Mouse (Mus musculus) neural tube, embryonic 13.5 days (tissue): ENCODE measurements around the gene Crygn. TPM values are rescaled to one million over a fixed set of nuclear protein-coding genes. Genes with fewer than 3 reads are reported as not detected.

Source experiments
- ATAC-seq: fragments of 200-750 bp; cut with Nextera tagmentation; 2 replicates; pipeline ENCODE4 v1.8.0; 2017; ENCODE audit warnings: low read depth, mild to moderate bottlenecking, moderate TSS enrichment, moderate library complexity
- H3K27ac ChIP-seq: fragments of 300-500 bp; sonication (generic); replicated peaks from 2 replicates; pipeline ENCODE4 v1.5.1; 2015; ENCODE audit warnings: moderate library complexity, mild to moderate bottlenecking, inconsistent platforms
- H3K27me3 ChIP-seq: fragments of 300-500 bp; sonication (generic); 2 replicates; pipeline ENCODE4 v1.6.1; 2015; ENCODE audit warnings: mild to moderate bottlenecking, inconsistent platforms
- H3K36me3 ChIP-seq: fragments of 300-500 bp; sonication (generic); 2 replicates; pipeline ENCODE4 v1.6.1; 2015; ENCODE audit warnings: mild to moderate bottlenecking, inconsistent platforms
- H3K4me1 ChIP-seq: fragments of 300-500 bp; sonication (generic); replicated peaks from 2 replicates; pipeline ENCODE4 v1.6.1; 2015; ENCODE audit warnings: inconsistent platforms
- H3K4me2 ChIP-seq: fragments of 300-500 bp; sonication (generic); 2 replicates; pipeline ENCODE4 v1.6.1; 2015; ENCODE audit warnings: inconsistent platforms, mild to moderate bottlenecking, moderate library complexity
- H3K4me3 ChIP-seq: fragments of 300-500 bp; sonication (generic); 2 replicates; pipeline ENCODE4 v1.5.1; 2015; ENCODE audit warnings: mild to moderate bottlenecking, inconsistent platforms
- H3K9ac ChIP-seq: fragments of 300-500 bp; sonication (generic); 2 replicates; pipeline ENCODE4 v1.6.1; 2015; ENCODE audit warnings: moderate library complexity, mild to moderate bottlenecking, inconsistent platforms
- H3K9me3 ChIP-seq: fragments of 300-500 bp; sonication (generic); 2 replicates; pipeline ENCODE4 v1.6.1; 2016; ENCODE audit warnings: inconsistent platforms
- WGBS: fragments of 180-500 bp; shearing (Covaris S2); methylation state at CpG from one replicate; pipeline ENCODE4 v1.1.7; 2015; 5-methylcytosine and 5-hydroxymethylcytosine counted together
- polyA plus RNA-seq: library from polyadenylated mRNA; unstranded; fragments of >200 nt; fragmentation: Nextera tagmentation; extraction: Ambion mirVana; gene quantifications from 2 replicates; pipeline ENCODE4 v1.2.1, GENCODE M21; 2015

Gene Crygn
- 1.5 TPM in 1 of 2 replicates, not detected in the other for polyA plus RNA-seq

DNA sequence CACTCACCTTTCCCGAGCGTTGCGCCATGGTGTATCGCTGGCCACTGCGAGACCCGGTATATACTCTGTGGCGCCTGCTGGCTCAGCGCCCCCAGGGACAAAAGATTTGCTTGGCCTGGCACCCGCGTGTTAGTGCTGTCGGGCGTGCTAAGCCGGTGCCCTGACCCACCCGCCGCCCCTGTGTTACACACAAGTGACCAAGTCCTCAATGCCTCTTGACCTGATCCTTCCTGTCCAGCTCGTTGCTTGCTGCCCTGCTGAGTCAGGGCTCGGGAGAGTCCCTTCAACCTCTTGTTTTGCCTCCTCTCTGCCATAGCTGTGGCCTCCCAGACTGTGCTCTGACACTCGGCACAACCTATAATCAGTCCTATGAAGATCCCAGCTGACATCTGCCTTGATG, at the start of gene Crygn:
Gene Crygn, minus strand, starts transcription at position 193 of the 400 bp plus-strand sequence.
- Histone ChIP-seq H3K4me2 (no peak within 1 kb of the TSS), H3K4me1 (no peaks in the 10 kb centered on the region), H3K4me3 (no peak within 1 kb of the TSS), H3K9ac (no peak within 1 kb of the TSS), H3K9me3 (no peaks in the 10 kb centered on the region), H3K27ac (no peak within 1 kb of the TSS), H3K27me3 (no peaks in the 10 kb centered on the region), H3K36me3 (no peaks in the 10 kb centered on the region)
- WGBS = 39% methylated on average over 18 of the region's 18 CpGs
- no peak for ATAC-seq

DNA sequence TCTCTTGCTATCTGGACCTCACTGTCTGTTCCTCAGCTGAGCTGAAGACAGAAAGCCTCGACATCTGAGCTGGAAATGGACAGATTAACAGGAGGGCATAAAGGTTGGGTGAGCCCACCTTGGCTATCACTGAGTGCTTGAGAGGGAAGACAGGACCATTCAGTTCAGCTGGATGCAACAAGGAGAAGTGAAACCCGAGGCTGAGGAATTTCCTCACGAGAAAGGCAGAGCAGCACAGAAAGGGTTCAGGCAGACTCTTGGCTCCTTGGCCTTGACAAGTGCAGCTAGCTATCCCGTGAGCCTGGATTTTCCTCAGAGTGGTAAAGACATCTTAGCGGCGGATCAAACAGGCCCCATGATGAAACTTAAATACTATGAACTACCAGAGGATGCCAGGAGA, 47.4 kb upstream of the Crygn start:
- Histone ChIP-seq H3K4me3 (no peak overlapping the region), H3K27me3 (no peaks in the 10 kb centered on the region), H3K9me3 (no peaks in the 10 kb centered on the region), H3K36me3 (peaks cover 64% of the 10 kb centered on the region), H3K4me1 (no peaks in the 10 kb centered on the region), H3K4me2 (no peak overlapping the region), H3K27ac (no peak overlapping the region), H3K9ac (no peak overlapping the region)
- WGBS = 86% methylated on average over 6 of the region's 6 CpGs
- ATAC-seq = no peak

- Histone ChIP-seq H3K27ac (no peak overlapping the region), H3K36me3 (peaks cover 63% of the 10 kb centered on the region), H3K4me2 (no peak overlapping the region), H3K27me3 (no peaks in the 10 kb centered on the region), H3K9ac (no peak overlapping the region), H3K9me3 (no peaks in the 10 kb centered on the region), H3K4me3 (no peak overlapping the region), H3K4me1 (no peaks in the 10 kb centered on the region)
- ATAC-seq = no peak
- WGBS = 91% methylated on average over 8 of the region's 8 CpGs
These were observed 46.9 kb upstream of the Crygn start for GRCm38 (mm10) chr5:24804661-24805060.

DNA sequence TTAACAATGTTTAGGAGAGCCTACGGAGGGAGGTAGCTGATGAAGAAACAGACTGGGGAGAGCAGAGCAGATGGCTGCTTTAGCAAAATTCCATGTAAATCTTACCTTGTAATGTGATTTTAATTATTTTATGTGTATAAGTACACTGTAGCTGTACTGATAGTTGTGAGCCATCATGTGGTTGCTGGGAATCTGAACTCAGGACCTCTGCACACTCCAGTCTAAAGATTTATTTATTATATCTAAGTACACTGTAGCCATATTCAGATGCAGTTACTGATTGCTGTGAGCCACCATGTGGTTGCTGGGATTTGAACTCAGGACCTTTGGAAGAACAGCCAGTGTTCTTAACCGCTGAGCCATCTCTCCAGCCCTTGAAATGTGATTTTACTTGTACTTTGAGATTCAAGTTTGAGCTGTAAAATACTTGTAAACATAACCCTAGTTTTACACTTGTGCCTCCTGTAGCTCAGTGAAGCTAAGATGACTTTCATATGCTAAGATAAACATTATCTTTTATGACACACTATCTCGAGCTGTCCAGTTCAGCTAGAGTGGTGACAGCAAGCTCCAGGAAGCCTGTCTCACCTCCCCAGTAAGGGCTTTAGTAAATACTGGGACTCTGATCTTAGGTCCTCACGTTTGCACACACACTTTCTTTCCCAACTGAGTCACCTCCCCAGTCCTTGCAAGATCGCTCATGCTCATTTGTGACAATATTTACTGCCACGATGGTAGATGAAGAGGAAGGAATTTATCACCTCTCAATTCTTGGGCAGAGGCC, 44.2 kb upstream of the Crygn start:
- H3K4me2 ChIP-seq = no peak overlapping the region
- H3K4me3 ChIP-seq = no peak overlapping the region
- ATAC-seq = no peak
- no peaks in the 10 kb centered on the region for H3K27me3 ChIP-seq
- WGBS = 71% methylated on average over 6 of the region's 6 CpGs
- no peaks in the 10 kb centered on the region for H3K9me3 ChIP-seq
- no peaks in the 10 kb centered on the region for H3K4me1 ChIP-seq
- H3K36me3 ChIP-seq = peaks cover 46% of the 10 kb centered on the region
- H3K9ac ChIP-seq = no peak overlapping the region
- no peak overlapping the region for H3K27ac ChIP-seq

- Histone ChIP-seq H3K4me1 (no peaks in the 10 kb centered on the region), H3K4me3 (no peak overlapping the region), H3K9ac (no peak overlapping the region), H3K27ac (no peak overlapping the region), H3K9me3 (no peaks in the 10 kb centered on the region), H3K36me3 (peaks cover 30% of the 10 kb centered on the region), H3K4me2 (no peak overlapping the region), H3K27me3 (no peaks in the 10 kb centered on the region)
- ATAC-seq = no peak
These were observed 42.6 kb upstream of the Crygn start for GRCm38 (mm10) chr5:24800416-24800815.

GRCm38 (mm10) chr5:24798639-24799038, 40.8 kb upstream of the Crygn start:
- no peak for ATAC-seq
- Histone ChIP-seq H3K36me3 (peaks cover 14% of the 10 kb centered on the region), H3K27me3 (no peaks in the 10 kb centered on the region), H3K4me2 (no peak overlapping the region), H3K9me3 (no peaks in the 10 kb centered on the region), H3K4me3 (no peak overlapping the region), H3K9ac (no peak overlapping the region), H3K27ac (no peak overlapping the region), H3K4me1 (no peaks in the 10 kb centered on the region)
- 80% methylated on average over 10 of the region's 10 CpGs for WGBS

DNA sequence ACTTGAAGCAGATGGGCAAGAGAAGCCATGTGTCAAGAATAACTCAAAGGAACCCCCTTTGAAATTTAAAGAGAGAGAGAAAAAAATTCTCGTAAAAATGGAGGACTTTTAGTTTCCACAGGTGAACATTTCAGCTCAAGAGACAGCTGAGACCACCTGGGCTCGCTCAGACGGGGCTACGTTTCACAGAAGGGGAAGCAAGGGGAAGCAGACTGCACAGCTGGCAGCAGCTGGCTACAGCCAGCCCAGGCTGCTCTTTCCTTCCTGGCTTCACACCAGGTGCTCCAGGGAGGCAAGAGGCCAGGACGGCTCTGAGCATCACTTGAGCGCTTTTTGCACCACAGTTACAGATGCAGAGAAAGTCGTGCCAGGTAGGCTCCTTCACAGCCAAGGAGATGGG, 40.0 kb upstream of the Crygn start:
- H3K27me3 ChIP-seq = no peaks in the 10 kb centered on the region
- no peak overlapping the region for H3K4me3 ChIP-seq
- no peak overlapping the region for H3K4me2 ChIP-seq
- ATAC-seq = no peak
- WGBS = 68% methylated on average over 7 of the region's 7 CpGs
- H3K4me1 ChIP-seq = no peaks in the 10 kb centered on the region
- no peak overlapping the region for H3K27ac ChIP-seq
- no peaks in the 10 kb centered on the region for H3K9me3 ChIP-seq
- H3K36me3 ChIP-seq = peaks cover 8% of the 10 kb centered on the region; the same call in 1 of the 2 replicates
- H3K9ac ChIP-seq = no peak overlapping the region

GRCm38 (mm10) chr5:24792961-24793360, 35.2 kb upstream of the Crygn start:
- ATAC-seq = no peak
- Histone ChIP-seq H3K27me3 (no peaks in the 10 kb centered on the region), H3K9me3 (no peaks in the 10 kb centered on the region), H3K4me2 (no peak overlapping the region), H3K9ac (no peak overlapping the region), H3K4me3 (no peak overlapping the region), H3K36me3 (no peaks in the 10 kb centered on the region), H3K27ac (no peak overlapping the region), H3K4me1 (no peaks in the 10 kb centered on the region)
- 70% methylated on average over 7 of the region's 7 CpGs for WGBS

DNA sequence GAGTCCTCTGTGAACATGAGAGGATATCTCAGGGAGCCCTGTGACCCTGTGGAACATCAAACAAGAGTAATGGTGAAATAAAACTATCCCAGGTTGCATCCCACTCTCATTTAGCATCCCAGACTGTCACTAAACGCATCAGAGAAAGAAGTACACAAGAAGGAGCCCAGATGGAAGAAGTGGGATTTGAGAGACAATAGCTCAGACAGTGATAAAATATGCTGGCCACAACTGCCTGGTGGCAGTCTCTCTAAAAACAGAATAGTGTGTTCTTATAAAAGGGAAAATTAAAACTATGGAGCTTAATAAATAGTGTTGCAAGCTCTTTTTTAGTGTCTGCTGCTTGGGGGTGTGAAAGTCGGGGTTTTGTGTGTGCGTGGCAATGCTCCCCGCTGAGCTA, 25.1 kb upstream of the Crygn start:
- WGBS = 78% methylated on average over 4 of the region's 4 CpGs
- H3K36me3 ChIP-seq = no peaks in the 10 kb centered on the region
- no peak overlapping the region for H3K4me2 ChIP-seq
- H3K9ac ChIP-seq = no peak overlapping the region
- H3K9me3 ChIP-seq = 0 out of 2 replicates have a peak, but pooled peaks cover 5% of the 10 kb centered on the region
- H3K4me1 ChIP-seq = peaks cover 10% of the 10 kb centered on the region
- no peak overlapping the region for H3K4me3 ChIP-seq
- peaks cover 12% of the 10 kb centered on the region; the same call in 1 of the 2 replicates for H3K27me3 ChIP-seq
- no peak overlapping the region for H3K27ac ChIP-seq
- ATAC-seq = no peak

DNA sequence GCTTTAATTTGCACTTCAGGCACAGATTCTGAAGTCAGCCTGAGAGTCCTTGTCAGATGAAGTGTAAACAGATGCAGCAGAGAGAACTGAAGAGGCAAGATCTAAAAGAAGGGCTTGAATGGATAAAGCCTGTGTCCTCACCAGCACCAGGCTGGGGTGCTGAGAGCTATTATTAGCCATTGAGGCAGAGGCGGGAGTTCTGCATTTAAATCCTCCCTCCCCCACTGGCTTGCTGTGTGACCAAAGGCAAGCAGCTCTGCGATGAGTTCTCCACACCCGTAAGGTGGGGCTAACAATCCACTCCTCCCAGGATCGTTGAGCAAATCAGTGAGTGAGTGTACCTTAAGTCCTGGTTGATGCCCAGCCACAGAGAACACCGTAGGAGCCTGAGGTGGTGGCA, 23.2 kb upstream of the Crygn start:
- H3K4me1 ChIP-seq = peaks cover 10% of the 10 kb centered on the region
- H3K4me2 ChIP-seq = no peak overlapping the region
- WGBS = 24% methylated on average over 5 of the region's 5 CpGs
- no peaks in the 10 kb centered on the region for H3K36me3 ChIP-seq
- H3K9me3 ChIP-seq = 0 out of 2 replicates have a peak, but pooled peaks cover 5% of the 10 kb centered on the region
- ATAC-seq = no peak
- H3K4me3 ChIP-seq = no peak overlapping the region
- peaks cover 12% of the 10 kb centered on the region; the same call in 1 of the 2 replicates for H3K27me3 ChIP-seq
- no peak overlapping the region for H3K9ac ChIP-seq
- no peak overlapping the region for H3K27ac ChIP-seq

DNA sequence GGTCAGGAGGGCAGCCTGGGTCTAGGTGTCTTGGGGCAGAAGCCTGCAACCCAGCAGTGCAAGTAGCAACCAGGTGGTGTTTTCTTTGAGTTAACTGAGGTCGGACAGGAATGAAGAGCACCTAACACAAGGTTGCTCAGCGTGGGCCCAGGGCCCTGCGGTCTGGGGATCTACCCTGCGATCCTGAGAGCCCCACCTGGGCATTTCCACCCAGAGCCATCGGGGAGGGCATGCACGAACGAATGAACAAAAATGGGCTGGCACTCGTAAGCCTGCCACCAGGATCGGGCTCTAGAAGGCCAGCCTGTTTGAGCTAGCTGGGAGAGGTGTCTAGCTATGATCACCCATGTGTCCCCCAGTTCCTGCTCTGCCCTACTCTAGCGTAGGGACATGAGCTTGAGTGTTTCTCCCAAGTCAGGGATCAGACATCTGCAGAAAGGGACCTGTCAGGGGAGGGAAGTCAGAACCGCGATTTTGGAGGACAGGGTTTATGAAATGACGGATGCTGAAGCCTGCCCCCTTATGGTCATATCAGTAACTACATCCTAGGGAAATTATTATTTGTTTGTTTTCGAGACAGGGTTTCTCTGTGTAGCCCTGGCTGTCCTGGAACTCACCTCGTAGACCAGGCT, 22.2 kb upstream of the Crygn start:
- H3K27me3 ChIP-seq = peaks cover 12% of the 10 kb centered on the region; the same call in 1 of the 2 replicates
- H3K36me3 ChIP-seq = no peaks in the 10 kb centered on the region
- no peak overlapping the region for H3K9ac ChIP-seq
- H3K4me1 ChIP-seq = peaks cover 10% of the 10 kb centered on the region
- H3K9me3 ChIP-seq = no peaks in the 10 kb centered on the region
- 49% methylated on average over 15 of the region's 15 CpGs for WGBS
- no peak; the same call in 1 of the 2 replicates for ATAC-seq
- H3K27ac ChIP-seq = no peak overlapping the region
- H3K4me3 ChIP-seq = no peak overlapping the region
- H3K4me2 ChIP-seq = no peak overlapping the region

GRCm38 (mm10) chr5:24779321-24779720, 21.5 kb upstream of the Crygn start:
- Histone ChIP-seq H3K4me3 (no peak overlapping the region), H3K4me2 (no peak overlapping the region), H3K27me3 (peaks cover 12% of the 10 kb centered on the region; the same call in 1 of the 2 replicates), H3K9me3 (no peaks in the 10 kb centered on the region), H3K9ac (no peak overlapping the region), H3K27ac (no peak overlapping the region), H3K4me1 (peaks cover 10% of the 10 kb centered on the region), H3K36me3 (no peaks in the 10 kb centered on the region)
- no peak for ATAC-seq
